Mouse (Mus musculus) ES-E14 (cell line): ENCODE results near the gene Mta2. TPM values are rescaled to one million over a fixed set of nuclear protein-coding genes. Genes with fewer than 3 reads are reported as not detected.

Experiments
- DNase-seq: peaks from one replicate; pipeline ENCODE4 v3.0.0-alpha.2; 2013; ENCODE audit warnings: low read depth, low spot score
- H3K27ac ChIP-seq: 2 replicates; pipeline ENCODE4 v1.5.1; 2012; ENCODE audit warnings: low read depth, mild to moderate bottlenecking, low read length, moderate library complexity, mixed read lengths; ENCODE audit not compliant: poor library complexity, insufficient read depth, severe bottlenecking
- H3K36me3 ChIP-seq: 2 replicates; pipeline ENCODE4 v1.6.1; 2012; ENCODE audit warnings: mild to moderate bottlenecking, low read length, moderate library complexity, mixed read lengths; ENCODE audit not compliant: control insufficient read depth, poor library complexity, insufficient read depth, severe bottlenecking
- H3K4me1 ChIP-seq, 2 experiments: fragments of 150-350 bp in 1 of 2; sonication (generic) in 1 of 2; 2 replicates each; pipeline ENCODE4 v1.6.1; 2012; ENCODE audit warnings: low read length in 2 of 2, mild to moderate bottlenecking in 1 of 2, mixed read lengths in 1 of 2; ENCODE audit not compliant: control insufficient read depth in 2 of 2, insufficient read depth in 2 of 2, poor library complexity in 1 of 2
- H3K4me3 ChIP-seq, 2 experiments: fragments of 150-350 bp in 1 of 2; sonication (generic) in 1 of 2; 2 replicates each; pipeline ENCODE4 v1.5.1; 2012; ENCODE audit warnings: low read length in 2 of 2, low read depth in 1 of 2, mild to moderate bottlenecking in 1 of 2, mixed read lengths in 1 of 2; ENCODE audit not compliant: insufficient read depth in 1 of 2, poor library complexity in 1 of 2, severe bottlenecking in 1 of 2
- H3K9ac ChIP-seq: 2 replicates; pipeline ENCODE4 v1.6.1; 2012; ENCODE audit warnings: low read depth, mild to moderate bottlenecking, low read length, mixed read lengths; ENCODE audit not compliant: poor library complexity, insufficient read depth, severe bottlenecking
- H3K9me3 ChIP-seq: fragments of 150-350 bp; sonication (generic); 2 replicates; pipeline ENCODE4 v1.6.1; 2012; ENCODE audit warnings: low read depth, mild to moderate bottlenecking, low read length; ENCODE audit not compliant: control insufficient read depth, insufficient read depth
- CHD2 ChIP-seq: IDR thresholded peaks from 2 replicates; pipeline ENCODE4 v1.6.1; 2014; ENCODE audit warnings: mild to moderate bottlenecking, low read depth, low read length, inconsistent platforms
- HCFC1 ChIP-seq: IDR thresholded peaks from 2 replicates; pipeline ENCODE4 v1.6.1; 2012; ENCODE audit warnings: low read length, inconsistent platforms, borderline replicate concordance; ENCODE audit not compliant: insufficient read depth
- MAFK ChIP-seq: IDR thresholded peaks from 2 replicates; pipeline ENCODE4 v1.6.1; 2014; ENCODE audit warnings: mild to moderate bottlenecking, low read depth, low read length, inconsistent platforms; ENCODE audit not compliant: insufficient read depth
- ZC3H11A ChIP-seq: IDR thresholded peaks from 2 replicates; pipeline ENCODE4 v1.6.1; 2012; ENCODE audit warnings: low read depth, mild to moderate bottlenecking, inconsistent platforms, low read length, borderline replicate concordance
- ZNF384 ChIP-seq: IDR thresholded peaks from 2 replicates; pipeline ENCODE4 v1.6.1; 2012; ENCODE audit warnings: low read depth, low read length, inconsistent platforms
- in situ Hi-C, 2 experiments: fragments of 600-800 bp; cut with MboI; formaldehyde crosslinking; loops; one replicate each; pipeline ENCODE4 v1.15.1; 2025; ENCODE audit warnings: low sequenced_read_pairs in 2 of 2, inconsistent platforms in 1 of 2; ENCODE audit not compliant: unreplicated experiment in 2 of 2
- total RNA-seq: library from RNA; depleted of rRNA; stranded (reverse); fragments of 300-350 nt; gene quantifications from 2 replicates; pipeline ENCODE4 v1.2.3, GENCODE M21; 2012

Mta2 gene
- total RNA-seq, 1 experiment = 92.9 TPM

DNA sequence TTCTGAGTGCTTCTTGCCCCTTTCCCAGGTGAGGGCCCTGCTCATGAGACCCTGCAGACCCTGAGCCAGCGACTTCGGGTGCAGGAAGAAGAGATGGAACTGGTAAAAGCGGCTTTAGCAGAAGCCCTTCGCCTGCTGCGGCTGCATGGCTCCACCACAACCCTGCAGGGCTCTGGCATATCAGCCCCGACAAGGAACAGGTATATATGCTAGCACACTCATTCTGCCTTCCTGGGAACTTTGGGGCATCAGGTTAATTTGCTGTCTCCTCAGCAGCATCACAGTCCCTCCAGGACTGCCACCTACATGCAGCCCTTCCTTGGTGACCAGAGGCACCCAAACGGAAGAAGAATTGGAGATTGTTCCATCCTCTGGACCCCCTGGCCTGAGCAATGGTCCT is 10.9 kb upstream of the Mta2 start:
- no peak overlapping the region for H3K4me3 ChIP-seq
- DNase-seq = no peak
- H3K4me1 ChIP-seq = peaks cover 0 to 8% of the 10 kb centered on the region in 2 experiments; a peak in 1 of 4 replicates
- H3K9ac ChIP-seq = no peak overlapping the region
- TF ChIP-seq ZC3H11A (no peak), HCFC1 (no peak), ZNF384 (no peak), MAFK (no peak), CHD2 (no peak)
- H3K27ac ChIP-seq = no peak overlapping the region
- peaks cover 2% of the 10 kb centered on the region; the same call in 1 of the 2 replicates for H3K36me3 ChIP-seq
- in situ Hi-C loops = no loop called here
- no peaks in the 10 kb centered on the region for H3K9me3 ChIP-seq

DNA sequence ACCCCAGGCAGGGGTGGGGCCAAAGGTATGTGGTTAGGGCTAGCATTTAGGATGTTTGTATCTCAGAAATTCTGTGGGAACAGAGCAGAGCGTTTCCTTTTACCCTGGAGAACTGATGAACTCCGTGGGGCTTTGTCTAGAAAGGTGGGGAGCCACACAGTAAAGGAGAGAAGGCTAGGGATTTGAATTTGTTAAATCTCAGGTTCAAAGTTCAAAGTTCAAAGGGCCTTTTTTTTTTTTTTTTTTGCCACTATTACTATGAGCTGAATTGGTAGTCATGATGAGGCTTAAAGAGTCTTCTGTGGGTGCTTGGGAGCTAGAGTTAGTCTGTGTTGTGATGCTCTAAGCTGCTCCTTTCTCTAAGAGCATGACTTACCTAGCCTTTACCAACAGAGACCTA is 4.9 kb upstream of the Mta2 start:
- TF ChIP-seq ZC3H11A (no peak), MAFK (no peak), ZNF384 (peak; percentile 65; the same call in 1 of the 2 replicates), HCFC1 (no peak), CHD2 (peak; percentile 48; the same call in 1 of the 2 replicates)
- H3K9me3 ChIP-seq = no peaks in the 10 kb centered on the region
- H3K36me3 ChIP-seq = peaks cover 7% of the 10 kb centered on the region
- H3K4me1 ChIP-seq = peaks cover 3 to 15% of the 10 kb centered on the region in 2 experiments; a peak in 1 of 4 replicates
- H3K9ac ChIP-seq = no peak overlapping the region
- H3K4me3 ChIP-seq = no peak overlapping the region
- in situ Hi-C loops = no loop called here
- H3K27ac ChIP-seq = no peak overlapping the region
- DNase-seq = no peak

DNA sequence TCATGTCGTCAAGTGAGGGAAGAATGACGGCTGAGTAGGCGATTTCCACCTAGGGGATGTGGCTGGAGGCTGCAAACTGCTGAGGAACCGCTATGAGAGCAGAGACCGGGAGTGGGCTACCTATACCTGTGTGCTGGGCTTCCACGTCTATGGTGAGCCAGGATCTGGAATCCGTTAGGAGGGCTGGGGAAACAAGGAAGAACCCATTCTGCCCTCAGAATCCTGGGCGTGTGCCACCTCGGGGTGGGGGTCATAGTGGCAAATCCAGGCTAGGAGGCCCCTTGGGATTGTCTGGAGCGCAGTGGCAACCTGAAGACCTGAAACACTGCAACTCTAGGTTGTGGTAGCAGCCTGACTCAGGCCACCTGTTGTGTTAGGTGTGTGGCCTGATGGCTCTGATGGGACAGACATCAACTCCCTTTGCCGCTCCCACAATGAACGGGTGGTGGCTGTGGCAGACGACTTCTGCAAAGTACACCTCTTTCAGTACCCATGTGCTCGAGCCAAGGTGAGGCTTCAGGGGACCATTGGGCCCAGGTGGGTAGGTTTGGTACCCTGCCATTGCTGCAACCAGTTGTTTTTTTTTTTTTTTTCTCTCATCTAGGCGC is 1.0 kb upstream of the Mta2 start:
- TF ChIP-seq CHD2 (no peak), ZNF384 (0 out of 2 replicates have a peak, but pooled peaks have one; percentile 26)
- Histone ChIP-seq H3K4me1 (peaks cover 9 to 21% of the 10 kb centered on the region in 2 experiments; a peak in 3 of 4 replicates), H3K27ac (peak overlapping the region; percentile 29; the same call in 1 of the 2 replicates), H3K4me3 (no peak overlapping the region), H3K9me3 (no peaks in the 10 kb centered on the region), H3K36me3 (peaks cover 18% of the 10 kb centered on the region), H3K9ac (peak overlapping the region; percentile 6; the same call in 1 of the 2 replicates)
- in situ Hi-C loops = no loop called here
- no peak for DNase-seq

DNA sequence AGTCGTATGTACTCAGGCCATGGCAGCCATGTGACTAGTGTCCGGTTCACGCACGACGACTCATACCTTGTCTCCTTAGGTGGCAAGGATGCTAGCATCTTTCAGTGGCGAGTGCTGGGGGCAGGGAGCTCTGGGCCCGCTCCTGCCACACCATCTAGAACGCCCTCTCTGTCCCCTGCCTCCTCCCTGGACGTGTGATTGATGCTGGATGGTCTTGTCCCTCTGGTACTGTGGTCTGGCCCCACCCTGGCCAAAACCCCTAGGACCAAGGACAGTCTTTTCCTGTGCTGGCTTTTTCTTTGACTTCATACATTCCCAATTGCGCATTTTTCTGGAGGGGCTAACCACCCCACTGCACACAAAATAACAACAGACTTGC is 550 bp upstream of the Mta2 start:
- in situ Hi-C loops = no loop called here
- Histone ChIP-seq H3K4me1 (peaks cover 9 to 21% of the 10 kb centered on the region in 2 experiments; a peak in 3 of 4 replicates), H3K27ac (peak overlapping the region; percentile 49; the same call in 1 of the 2 replicates), H3K9ac (peak overlapping the region; percentile 71), H3K4me3 (peak overlapping the region; percentile 88 to 89), H3K9me3 (no peaks in the 10 kb centered on the region), H3K36me3 (peaks cover 22% of the 10 kb centered on the region)
- no peak for DNase-seq
- TF ChIP-seq ZC3H11A (no peak), MAFK (no peak), HCFC1 (no peak), ZNF384 (no peak), CHD2 (no peak)

DNA sequence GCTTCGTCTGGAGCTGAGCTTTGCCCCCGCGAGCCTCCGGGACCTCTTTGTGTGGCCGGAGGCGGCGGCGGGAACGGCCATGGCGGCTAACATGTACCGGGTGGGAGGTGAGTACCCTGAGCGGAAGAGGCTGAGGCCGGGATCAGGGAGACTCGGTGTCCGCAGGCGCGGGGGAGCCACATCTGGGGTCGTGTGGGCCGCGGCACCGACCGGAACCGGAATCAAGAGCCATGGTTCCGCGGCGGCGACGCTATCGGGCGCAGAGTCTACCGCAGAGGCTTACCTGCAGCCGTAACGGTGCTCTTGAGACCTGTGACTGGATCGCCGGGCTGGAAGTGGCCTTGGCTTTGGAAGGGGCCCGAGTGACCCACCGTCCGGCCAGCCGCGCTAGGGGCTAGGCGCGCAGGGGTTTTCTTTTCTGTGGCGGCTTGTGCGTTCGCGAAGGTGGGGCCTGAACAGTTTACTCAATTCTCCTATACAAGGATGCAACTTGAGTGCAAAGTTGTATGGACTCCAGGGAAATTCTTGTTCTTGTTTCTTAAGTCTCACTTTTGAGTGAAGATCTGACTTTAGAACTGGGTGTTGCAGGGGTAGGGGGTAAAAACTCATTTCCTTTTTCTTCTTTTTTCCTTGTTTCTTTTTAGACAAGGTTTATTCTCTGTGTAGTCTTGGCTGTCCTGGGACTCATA is 745 bp downstream of the Mta2 start:
- Histone ChIP-seq H3K36me3 (peaks cover 33% of the 10 kb centered on the region), H3K27ac (peak overlapping the region; percentile 82), H3K4me3 (peak overlapping the region; percentile 88 to 89), H3K9ac (peak overlapping the region; percentile 92), H3K4me1 (peaks cover 9 to 19% of the 10 kb centered on the region in 2 experiments; a peak in 3 of 4 replicates), H3K9me3 (no peaks in the 10 kb centered on the region)
- TF ChIP-seq CHD2 (no peak), HCFC1 (no peak), ZNF384 (no peak), ZC3H11A (no peak), MAFK (no peak)
- no peak for DNase-seq
- in situ Hi-C loops = no loop called here
